Mouse (Mus musculus) skeletal muscle tissue, adult 2 months (tissue): ENCODE results near the gene Efna5.

ENCODE experiments used
- DNase-seq: peaks from one replicate; pipeline ENCODE4 v3.0.0-alpha.2; 2012; ENCODE audit warnings: low read depth, low spot score

The Efna5 gene

GRCm38 (mm10) chr17:62853741-62854140 lies 27.4 kb downstream of the Efna5 start:
- no peak for DNase-seq

GRCm38 (mm10) chr17:62852822-62853608 lies 28.1 kb downstream of the Efna5 start:
- DNase-seq = no peak

GRCm38 (mm10) chr17:62851268-62851667 lies 29.8 kb downstream of the Efna5 start:
- DNase-seq = no peak

GRCm38 (mm10) chr17:62850603-62851002 lies 30.5 kb downstream of the Efna5 start:
- no peak for DNase-seq

GRCm38 (mm10) chr17:62849676-62850075 lies 31.4 kb downstream of the Efna5 start:
- no peak for DNase-seq

GRCm38 (mm10) chr17:62845656-62846055 lies 35.5 kb downstream of the Efna5 start:
- no peak for DNase-seq

- no peak for DNase-seq
Measured at GRCm38 (mm10) chr17:62844329-62844728, 36.8 kb downstream of the Efna5 start.

GRCm38 (mm10) chr17:62837336-62837735 lies 43.8 kb downstream of the Efna5 start:
- DNase-seq = no peak

GRCm38 (mm10) chr17:62836598-62837106 lies 44.5 kb downstream of the Efna5 start:
- no peak for DNase-seq

GRCm38 (mm10) chr17:62832550-62833127 lies 48.5 kb downstream of the Efna5 start:
- DNase-seq = no peak

GRCm38 (mm10) chr17:62827549-62827948 lies 53.6 kb downstream of the Efna5 start:
- DNase-seq = no peak

GRCm38 (mm10) chr17:62821219-62821618 lies 59.9 kb downstream of the Efna5 start:
- no peak for DNase-seq

GRCm38 (mm10) chr17:62819931-62820330 lies 61.2 kb downstream of the Efna5 start:
- no peak for DNase-seq

GRCm38 (mm10) chr17:62818821-62819220 lies 62.3 kb downstream of the Efna5 start:
- no peak for DNase-seq

- no peak for DNase-seq
Measured at GRCm38 (mm10) chr17:62818337-62818736, 62.8 kb downstream of the Efna5 start.

GRCm38 (mm10) chr17:62816879-62817278 lies 64.2 kb downstream of the Efna5 start:
- DNase-seq = no peak

- DNase-seq = no peak
Measured at GRCm38 (mm10) chr17:62813461-62813860, 67.7 kb downstream of the Efna5 start.

- DNase-seq = no peak
Measured at GRCm38 (mm10) chr17:62807891-62808290, 73.2 kb downstream of the Efna5 start.

- peak; percentile 34 for DNase-seq
Measured at GRCm38 (mm10) chr17:62806646-62807045, 74.5 kb downstream of the Efna5 start.

- DNase-seq = no peak
Measured at GRCm38 (mm10) chr17:62802748-62803147, 78.4 kb downstream of the Efna5 start.

GRCm38 (mm10) chr17:62797272-62797671 lies 83.8 kb downstream of the Efna5 start:
- DNase-seq = no peak

GRCm38 (mm10) chr17:62789291-62790290 lies 91.5 kb downstream of the Efna5 start:
- DNase-seq = no peak
